Mouse (Mus musculus) mouse trophoblast stem cell (cell line): ENCODE results near the gene Pcx.

Source experiments
- in situ Hi-C, 2 experiments: fragments of 300-500 bp; cut with MseI, MboI; formaldehyde crosslinking; loops; 2 replicates in 1 of 2; 3 replicates in 1 of 2; pipeline ENCODE4 v1.15.1; 2025

The Pcx gene

DNA sequence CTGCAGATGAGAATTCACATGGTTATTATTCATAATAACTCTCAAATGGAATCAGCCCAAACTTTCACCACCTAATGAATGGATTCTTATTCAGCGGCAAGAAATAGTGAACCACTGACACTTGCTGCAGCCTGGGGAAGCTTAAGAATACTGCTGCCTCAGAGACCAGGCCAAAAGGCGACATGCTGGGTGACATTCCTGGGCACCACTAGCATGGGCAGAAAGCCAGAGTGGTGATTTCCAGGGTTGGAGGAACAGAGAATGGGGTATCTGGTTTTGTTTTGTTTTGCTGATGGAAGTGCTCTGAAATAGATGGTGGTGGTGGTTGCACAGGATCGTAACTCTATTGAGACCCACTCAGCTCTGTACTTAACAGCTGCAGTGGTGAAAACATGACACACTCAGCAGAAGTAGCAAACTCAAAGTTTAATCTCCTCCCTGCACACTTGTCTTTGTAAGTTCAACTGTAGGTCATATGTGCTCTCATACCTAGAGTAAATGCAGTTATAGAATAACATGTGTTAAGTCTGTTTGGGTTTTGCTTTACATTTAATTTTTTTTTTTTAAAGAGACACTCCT is 38.1 kb downstream of the Pcx start:
- in situ Hi-C loops: no loop called here

DNA sequence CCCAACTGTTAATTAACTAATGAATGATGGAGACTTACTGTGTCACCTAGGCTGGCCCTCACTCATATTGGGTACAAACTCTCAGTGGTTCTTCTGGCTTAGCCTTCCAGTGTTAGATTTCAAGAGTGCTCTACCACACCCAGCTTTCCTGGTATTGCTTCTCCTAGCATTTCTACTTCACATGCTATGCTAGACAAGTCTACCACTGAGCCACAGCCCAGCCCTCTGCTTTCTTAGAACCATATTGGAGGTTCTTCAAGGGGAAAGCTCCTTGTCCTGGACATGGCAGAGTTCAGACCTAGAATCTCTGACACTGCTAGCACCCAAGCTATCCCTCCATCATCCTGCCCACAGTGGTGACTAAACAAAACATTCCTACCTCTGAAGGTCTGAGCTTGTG is 44.0 kb downstream of the Pcx start:
- in situ Hi-C loops: no loop called here

DNA sequence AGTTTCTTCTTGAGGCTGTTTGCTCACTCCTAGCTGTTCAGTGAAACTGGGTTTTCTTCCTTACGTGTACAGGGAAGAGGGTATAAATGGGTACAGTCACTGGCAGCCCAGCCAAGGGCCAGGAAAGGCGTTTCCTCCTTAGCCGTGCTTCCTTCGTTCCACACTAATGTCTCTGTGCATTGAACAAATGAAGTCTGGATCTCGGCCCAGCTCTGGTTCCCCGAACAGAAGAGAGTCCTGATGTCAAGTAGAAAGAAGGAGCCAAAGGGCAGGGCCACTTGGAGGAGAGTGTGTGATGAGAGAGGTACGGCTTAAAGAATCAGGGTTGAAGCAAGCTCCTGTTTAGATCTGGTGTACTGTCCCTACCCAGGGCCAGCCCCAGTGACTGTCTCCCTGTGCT is 44.8 kb downstream of the Pcx start:
- in situ Hi-C loops: no loop called here

DNA sequence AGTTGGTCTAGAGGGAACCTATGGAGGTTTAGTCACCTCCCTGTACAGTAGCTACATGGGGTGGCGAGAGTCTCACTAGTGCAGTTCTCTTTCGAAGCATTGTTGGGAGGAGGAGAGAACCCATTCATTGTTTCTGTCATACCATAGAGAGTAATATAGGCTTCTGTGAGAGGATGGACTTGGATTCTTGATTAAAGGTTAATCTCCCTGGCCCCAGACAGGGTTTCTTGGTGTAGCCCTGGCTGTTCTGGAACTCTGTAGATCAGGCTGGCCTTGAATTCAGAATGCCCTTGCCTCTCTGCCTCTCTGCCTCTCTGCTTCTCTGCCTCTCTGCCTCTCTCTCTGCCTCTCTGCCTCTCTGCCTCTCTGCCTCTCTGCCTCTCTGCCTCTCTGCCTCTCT is 46.5 kb downstream of the Pcx start:
- in situ Hi-C loops: no loop called here

- in situ Hi-C loops: no loop called here
These were observed 47.7 kb downstream of the Pcx start for GRCm38 (mm10) chr19:4557796-4558569.

- in situ Hi-C loops: no loop called here
These were observed 48.3 kb downstream of the Pcx start for GRCm38 (mm10) chr19:4558570-4558955.

DNA sequence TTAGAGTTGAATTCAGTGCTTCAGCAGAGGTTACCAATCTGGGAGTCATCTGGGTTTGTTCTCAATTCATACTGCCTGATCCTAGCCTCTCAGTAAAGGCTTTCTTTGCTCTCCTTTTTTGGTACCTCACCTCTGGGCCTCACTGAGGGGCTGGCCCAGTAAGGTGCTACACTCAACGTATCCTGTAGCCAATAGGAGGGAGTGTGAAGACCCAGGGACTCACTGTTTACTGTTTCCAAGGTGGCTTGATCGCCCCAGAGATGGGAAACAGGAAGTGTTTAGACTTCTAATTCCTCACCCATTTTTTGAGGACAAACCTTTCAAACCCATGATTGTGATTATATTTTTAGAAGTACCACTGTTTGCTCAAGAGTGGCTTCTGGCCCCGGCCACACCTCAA is 48.7 kb downstream of the Pcx start:
- in situ Hi-C loops: no loop called here

- in situ Hi-C loops: no loop called here
These were observed 49.3 kb downstream of the Pcx start for GRCm38 (mm10) chr19:4559588-4559987.

- in situ Hi-C loops: no loop called here
These were observed 49.9 kb downstream of the Pcx start for GRCm38 (mm10) chr19:4560205-4560604.

DNA sequence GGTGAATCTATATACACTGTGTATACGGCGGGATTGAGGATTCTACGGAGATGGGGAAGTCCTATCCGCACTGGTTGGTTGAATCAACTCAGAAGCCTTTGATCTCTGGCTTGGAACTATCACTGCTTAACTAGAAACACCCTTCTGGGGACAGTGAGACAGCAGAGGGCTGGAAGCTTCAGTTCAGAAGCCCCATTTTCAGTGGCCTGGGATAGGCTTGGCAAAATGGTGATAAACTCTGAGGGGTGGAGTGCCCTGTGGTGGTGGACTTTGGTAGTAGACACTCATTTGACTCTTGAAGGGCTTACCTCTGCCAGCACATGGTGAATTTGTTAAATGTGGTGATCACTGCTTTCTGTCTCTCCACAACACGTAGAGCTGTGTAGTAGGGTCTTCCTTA is 55.4 kb downstream of the Pcx start:
- in situ Hi-C loops: no loop called here

DNA sequence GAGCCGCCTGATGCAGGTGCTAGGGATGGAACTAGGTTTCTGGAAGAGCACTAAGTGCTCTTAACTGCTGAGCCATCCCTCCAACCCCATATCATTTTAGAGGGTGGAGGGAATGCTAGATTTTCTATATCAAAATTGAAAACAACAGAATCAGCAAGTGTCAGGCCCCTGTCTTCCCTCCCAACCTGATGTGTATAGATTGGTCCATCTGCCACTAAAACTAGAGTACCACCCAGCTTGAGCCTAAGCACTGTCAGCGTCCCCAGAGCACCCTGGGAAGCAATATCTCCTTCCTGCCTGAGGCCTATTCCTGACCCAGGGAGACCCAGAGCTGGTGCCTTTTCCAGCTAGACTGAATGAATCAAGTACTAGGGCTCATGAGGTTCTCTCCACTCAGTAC is 56.6 kb downstream of the Pcx start:
- in situ Hi-C loops: no loop called here

GRCm38 (mm10) chr19:4567665-4568064 is 57.4 kb downstream of the Pcx start:
- in situ Hi-C loops: no loop called here

DNA sequence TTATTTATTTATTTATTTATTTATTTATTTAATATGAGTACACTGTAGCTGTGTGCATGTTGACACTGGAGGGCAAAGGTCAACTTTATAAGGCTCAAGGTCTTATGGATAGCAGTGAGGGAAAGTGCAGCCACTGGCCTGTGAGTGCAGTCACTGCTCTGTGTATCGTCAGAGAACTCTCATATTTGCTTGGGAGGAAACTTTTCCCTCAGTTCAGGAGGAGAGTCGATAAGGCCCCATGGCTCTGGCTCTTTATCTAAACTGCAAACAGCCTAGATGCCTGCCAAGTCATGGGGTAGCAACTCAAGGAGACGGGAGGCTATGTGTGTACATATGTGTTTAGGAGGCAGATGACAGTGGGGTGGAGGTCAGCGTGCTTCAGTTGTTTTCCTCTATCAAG is 58.6 kb downstream of the Pcx start:
- in situ Hi-C loops: no loop called here

DNA sequence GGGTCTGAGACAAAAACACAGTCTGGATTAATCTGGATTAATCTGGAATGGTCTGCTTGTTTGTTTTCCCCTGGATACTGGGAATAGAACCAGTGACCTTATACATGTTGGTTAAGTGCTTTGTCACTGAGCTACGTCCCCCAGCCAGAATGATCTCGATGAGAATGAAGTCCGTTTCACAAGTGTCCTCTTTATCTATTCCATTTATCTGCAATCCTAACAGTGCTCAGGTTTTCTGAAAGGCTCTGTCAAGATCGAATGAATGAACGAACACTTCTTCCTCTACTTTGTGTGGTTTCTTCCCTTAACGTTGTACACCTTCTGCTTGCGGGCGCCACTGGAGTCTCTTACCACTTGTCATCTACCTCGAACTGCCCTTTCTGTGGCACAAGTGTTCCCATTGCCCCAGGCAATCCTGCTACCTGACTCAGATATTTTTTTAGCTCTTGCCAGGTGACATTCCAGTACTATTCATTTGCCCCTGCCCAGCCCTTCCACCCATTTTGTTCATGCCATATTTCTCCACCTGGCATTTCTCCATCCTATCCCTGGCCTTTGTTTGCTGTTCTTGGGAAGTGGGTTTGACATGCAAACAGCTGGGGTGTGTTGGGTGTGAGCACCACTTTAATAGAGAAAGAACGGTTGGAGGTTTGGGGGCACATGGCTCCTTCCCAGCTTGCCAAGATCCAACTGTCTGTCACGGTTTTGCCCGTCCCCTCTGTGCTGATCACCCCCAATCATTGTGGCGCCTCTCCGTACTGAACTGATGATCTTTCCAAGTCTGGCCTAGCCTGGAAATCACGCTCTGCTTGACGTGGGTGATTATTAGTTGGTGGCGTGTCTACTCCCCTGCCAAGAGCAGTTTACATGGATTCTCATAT is 59.3 kb downstream of the Pcx start:
- in situ Hi-C loops: no loop called here

- in situ Hi-C loops: no loop called here
These were observed 60.0 kb downstream of the Pcx start for GRCm38 (mm10) chr19:4570237-4570613.

- in situ Hi-C loops: no loop called here
These were observed 60.5 kb downstream of the Pcx start for GRCm38 (mm10) chr19:4570815-4571214.

DNA sequence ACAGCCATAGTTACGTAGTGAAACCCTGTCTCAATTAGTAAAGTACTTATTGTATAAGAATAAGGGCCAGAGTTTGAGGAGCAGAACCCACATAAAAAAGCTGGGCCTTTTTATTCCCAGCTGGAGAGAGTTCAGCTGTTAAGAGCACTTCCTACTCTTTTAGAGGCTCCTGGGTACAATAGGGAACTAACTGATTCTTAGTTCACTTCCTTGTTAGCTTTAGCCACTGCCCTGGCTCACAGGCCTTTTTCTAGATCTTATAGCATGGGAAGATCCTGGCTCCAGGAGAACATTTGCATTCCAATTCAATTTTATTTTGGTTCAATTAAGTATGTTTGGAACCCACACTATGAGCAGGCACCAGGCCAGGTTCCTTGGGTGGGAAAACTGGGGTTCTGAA is 61.4 kb downstream of the Pcx start:
- in situ Hi-C loops: no loop called here

DNA sequence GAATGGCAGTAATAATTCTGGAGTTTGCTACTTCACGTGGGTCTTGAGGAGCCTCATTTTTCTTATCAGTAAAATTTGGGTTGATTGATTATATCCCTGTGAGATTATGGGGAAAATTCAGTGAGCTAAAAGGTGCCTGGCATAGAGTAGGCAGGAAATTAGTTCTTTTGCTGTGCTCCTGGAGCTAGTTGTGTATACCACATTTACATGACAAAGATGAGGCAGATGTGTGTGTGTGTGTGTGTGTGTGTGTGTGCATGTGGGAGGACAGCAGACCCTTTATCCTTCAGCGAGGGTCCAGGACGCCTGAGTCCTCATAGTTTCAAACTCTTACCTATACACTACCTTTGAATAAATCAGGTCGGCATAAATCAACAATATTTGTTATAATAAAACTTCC is 61.8 kb downstream of the Pcx start:
- in situ Hi-C loops: no loop called here

GRCm38 (mm10) chr19:4572467-4572866 is 62.2 kb downstream of the Pcx start:
- in situ Hi-C loops: no loop called here

- in situ Hi-C loops: no loop called here
These were observed 63.0 kb downstream of the Pcx start for GRCm38 (mm10) chr19:4573241-4573640.

- in situ Hi-C loops: no loop called here
These were observed 68.5 kb downstream of the Pcx start for GRCm38 (mm10) chr19:4578799-4579198.

- in situ Hi-C loops: no loop called here
These were observed 69.0 kb downstream of the Pcx start for GRCm38 (mm10) chr19:4579296-4579695.

- in situ Hi-C loops: no loop called here
These were observed 73.6 kb downstream of the Pcx start for GRCm38 (mm10) chr19:4583856-4584255.
